Mouse (Mus musculus): ENCODE data around the gene Tep1. TPM values are rescaled to one million over a fixed set of nuclear protein-coding genes. Genes with fewer than 3 reads are reported as not detected.
A peak's percentile ranks its signal among the peaks of the same experiment; 100 is the strongest.
"Not testable (repeated sequence)": the region's sequence is repeated elsewhere in the genome, so short reads cannot be mapped to it uniquely, and the experiment has no call there.

Tep1 gene
- 4.5 and 4.9 TPM in 2 replicates for polyA plus RNA-seq (2016; fragmentation: Nextera tagmentation; extraction: Ambion mirVana)

DNA sequence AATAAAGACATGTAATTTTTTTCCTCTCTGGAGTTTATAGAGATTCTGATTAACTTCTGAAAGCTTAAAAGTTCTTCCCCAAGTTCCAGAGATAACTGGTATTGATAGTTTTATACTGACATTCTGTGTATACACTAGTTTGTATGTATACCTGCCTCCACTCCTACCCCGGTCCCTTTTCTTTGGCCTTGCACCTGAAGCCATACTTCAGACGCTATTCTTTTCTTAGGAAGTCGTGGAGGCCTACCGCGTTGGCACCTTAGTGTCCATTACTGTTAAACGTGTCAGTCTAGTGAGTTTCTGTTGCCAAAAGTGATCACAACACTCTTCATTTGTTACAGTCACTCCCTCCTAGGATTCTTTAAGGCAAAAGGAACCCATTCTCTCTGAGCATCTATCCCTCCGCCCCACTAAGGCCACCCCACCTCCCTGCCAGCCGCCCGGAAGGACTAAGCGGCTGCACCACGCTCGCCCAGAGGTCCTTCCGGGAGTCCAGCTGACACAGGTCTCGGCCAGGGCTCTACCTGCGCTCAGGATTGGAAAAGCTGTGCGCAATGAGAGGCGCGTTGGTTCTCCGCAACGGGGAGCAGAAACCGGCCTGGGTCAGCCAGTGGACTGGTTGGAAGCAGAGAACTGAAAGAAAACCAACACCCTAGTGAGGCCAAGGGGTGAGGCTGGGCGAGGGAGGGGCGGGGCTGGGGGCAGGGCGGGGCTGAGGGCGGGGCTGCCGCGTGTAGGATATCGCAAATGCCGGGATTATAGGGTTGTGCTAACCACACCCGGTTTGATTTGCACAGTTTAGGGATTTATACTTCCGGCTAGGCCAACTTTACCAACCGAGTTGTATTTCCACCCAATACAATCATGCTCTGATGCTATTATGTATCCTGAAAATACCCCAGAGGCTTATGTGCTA, at the start of gene Tep1:
Tep1 (minus strand) TSS at position 672 of the 916 bp plus-strand sequence.
- Histone ChIP-seq H3K36me3 (replicated peaks) (no peaks in the 10 kb centered on the region), H3K4me1 (peaks cover 4% of the 10 kb centered on the region; the same call in 1 of the 2 replicates), H3K27ac (no peak within 1 kb of the TSS), H3K9me3 (no peaks in the 10 kb centered on the region), H3K27me3 (no peaks in the 10 kb centered on the region), H3K9ac (peak within 1 kb of the TSS; percentile 57), H3K4me2 (peak within 1 kb of the TSS; percentile 66), H3K4me3 (replicated peaks) (peak within 1 kb of the TSS; percentile 49)
- 6% methylated on average over 32 of the region's 32 CpGs for WGBS
- peak; percentile 83 for ATAC-seq (ENCODE audit: low FRiP score)

DNA sequence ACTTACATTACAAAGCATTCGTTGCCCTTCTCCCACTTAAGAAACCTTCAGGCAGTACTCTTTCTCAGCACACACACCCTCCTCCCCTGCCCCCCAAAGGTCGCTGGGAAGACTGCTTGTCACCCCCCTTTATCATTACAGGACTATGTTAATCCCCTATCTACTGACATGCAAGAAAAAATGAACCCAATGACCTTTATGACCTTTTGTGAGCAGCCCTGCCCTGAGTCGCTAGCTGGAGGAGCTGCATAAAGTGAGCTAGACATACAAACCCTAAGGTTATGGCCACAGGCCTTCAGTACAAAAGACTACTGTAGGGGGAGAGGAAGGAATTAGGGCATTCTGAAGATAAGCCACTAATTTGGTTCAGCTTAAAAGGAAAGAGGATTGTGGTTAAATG, 41.0 kb upstream of the Tep1 start:
- no peak for ATAC-seq (ENCODE audit: low FRiP score)
- WGBS: 54% methylated on average over 3 of the region's 3 CpGs
- peaks cover 53% of the 10 kb centered on the region for H3K36me3 ChIP-seq (replicated peaks)

DNA sequence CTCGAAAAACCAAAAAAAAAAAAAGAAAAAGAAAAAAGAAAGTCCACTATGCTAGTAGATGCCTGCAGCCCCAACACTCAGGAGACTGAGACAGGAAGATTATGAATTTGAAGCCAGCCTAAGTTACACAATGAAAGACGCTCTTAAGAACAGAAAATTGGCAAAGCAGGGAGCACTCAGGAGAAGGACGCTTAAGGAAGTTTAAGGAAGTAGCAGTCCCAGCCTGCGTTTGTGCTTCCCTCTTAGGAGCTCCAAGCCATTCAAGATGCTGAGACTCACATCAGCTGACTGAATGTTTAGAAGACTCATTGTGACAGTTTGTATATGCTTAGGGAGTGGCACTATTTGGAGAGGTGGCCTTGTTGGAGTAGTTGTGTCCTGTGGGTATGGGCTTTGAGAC, 37.8 kb upstream of the Tep1 start:
- Histone ChIP-seq H3K4me1 (peaks cover 5% of the 10 kb centered on the region), H3K9ac (no peak overlapping the region), H3K36me3 (replicated peaks) (peaks cover 23% of the 10 kb centered on the region), H3K4me3 (replicated peaks) (no peak overlapping the region), H3K27me3 (no peaks in the 10 kb centered on the region), H3K4me2 (no peak overlapping the region), H3K27ac (no peak overlapping the region), H3K9me3 (no peaks in the 10 kb centered on the region)
- 79% methylated on average over 4 of the region's 4 CpGs for WGBS
- ATAC-seq (ENCODE audit: low FRiP score): no peak

More for the DNA sequence above, 41.0 kb upstream of the Tep1 start:
- Histone ChIP-seq H3K4me1 (no peaks in the 10 kb centered on the region), H3K9me3 (no peaks in the 10 kb centered on the region), H3K27ac (no peak overlapping the region), H3K4me2 (no peak overlapping the region), H3K27me3 (no peaks in the 10 kb centered on the region), H3K9ac (no peak overlapping the region), H3K4me3 (replicated peaks) (no peak overlapping the region)

DNA sequence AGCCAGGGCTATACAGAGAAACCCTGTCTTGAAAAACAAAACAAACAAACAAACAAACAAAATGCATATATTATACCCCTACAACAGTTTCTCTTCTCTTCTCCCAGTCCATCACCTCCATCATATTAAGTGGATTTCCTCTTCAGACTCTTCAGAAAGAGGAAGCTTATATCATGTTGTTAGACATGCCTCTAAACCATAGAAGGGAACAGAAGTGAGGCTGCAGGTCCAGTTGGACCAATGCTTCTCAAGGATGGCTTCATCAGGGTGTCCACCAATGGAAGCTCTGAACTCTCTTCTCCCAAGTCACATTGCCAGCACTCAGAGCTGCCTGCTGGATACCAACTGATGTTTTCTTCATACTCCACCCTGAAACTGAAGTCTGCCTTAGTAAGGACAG, 35.0 kb upstream of the Tep1 start:
- not testable (repeated sequence) for H3K4me1 ChIP-seq; H3K9me3 ChIP-seq; H3K27me3 ChIP-seq; H3K36me3 ChIP-seq (replicated peaks); H3K9ac ChIP-seq; ATAC-seq (ENCODE audit: low FRiP score); H3K4me2 ChIP-seq; H3K4me3 ChIP-seq (replicated peaks); H3K27ac ChIP-seq

DNA sequence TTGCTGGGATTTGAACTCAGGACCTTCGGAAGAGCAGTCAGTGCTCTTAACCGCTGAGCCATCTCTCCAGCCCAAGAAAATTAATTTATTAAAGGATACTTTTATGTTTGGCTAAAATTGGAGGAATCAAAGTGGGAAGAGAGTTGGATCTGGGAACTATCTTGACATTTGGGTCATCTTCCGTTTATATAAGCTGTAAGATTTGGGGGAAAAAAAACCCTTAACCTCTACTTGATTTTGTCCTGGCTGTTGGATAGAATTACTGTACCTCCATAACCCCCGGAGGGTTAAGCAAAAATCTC, 34.4 kb upstream of the Tep1 start:
- no peaks in the 10 kb centered on the region for H3K9me3 ChIP-seq
- peaks cover 5% of the 10 kb centered on the region for H3K4me1 ChIP-seq
- no peaks in the 10 kb centered on the region for H3K27me3 ChIP-seq
- no peak overlapping the region for H3K9ac ChIP-seq
- H3K4me2 ChIP-seq: no peak overlapping the region
- no peak overlapping the region for H3K4me3 ChIP-seq (replicated peaks)
- no peak overlapping the region for H3K27ac ChIP-seq
- 83% methylated on average over 4 of the region's 4 CpGs for WGBS
- no peaks in the 10 kb centered on the region for H3K36me3 ChIP-seq (replicated peaks)
- no peak for ATAC-seq (ENCODE audit: low FRiP score)

DNA sequence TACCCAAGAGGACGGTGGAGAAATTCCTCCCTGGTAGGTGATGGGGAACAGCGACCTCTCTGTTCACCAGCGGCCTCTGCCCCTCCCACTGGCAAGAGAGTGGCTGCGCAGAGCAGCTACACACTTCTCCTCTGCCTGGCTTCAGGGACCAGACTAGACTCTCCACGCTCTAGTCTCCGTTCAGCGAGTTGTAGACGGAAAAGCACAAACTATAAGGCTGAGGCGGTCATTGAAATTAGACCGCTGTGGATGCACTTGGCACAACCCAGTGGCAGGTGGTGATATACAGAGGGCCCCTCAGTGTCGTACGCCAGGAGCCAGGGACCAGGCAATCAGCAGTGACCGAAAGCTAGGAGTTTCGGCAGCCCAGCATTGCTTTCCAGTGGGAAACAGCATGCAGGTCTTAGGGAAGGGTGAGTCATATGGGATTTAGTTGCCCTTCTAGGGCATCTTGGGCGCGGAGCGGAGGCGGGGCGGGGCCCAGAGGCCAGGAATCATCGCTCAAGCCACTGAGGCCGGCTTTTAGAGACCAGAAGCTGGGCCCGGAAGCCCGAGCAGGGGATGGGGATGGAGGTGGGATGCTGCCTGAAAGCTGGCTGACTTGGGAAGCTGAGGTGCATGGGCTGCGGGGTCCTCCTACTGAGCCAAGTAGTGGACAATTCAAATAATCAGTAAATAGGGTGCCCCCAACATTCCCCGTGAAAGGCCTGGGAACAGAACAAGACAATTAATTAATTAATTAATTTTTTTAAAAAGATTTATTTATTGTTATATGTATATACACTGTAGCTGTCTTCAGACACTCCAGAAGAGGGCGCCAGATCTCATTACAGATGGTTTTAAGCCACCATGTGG, 33.8 kb upstream of the Tep1 start:
- Histone ChIP-seq H3K4me2 (peak overlapping the region; percentile 57), H3K9me3 (no peaks in the 10 kb centered on the region), H3K27me3 (no peaks in the 10 kb centered on the region), H3K9ac (peak overlapping the region; percentile 51), H3K36me3 (replicated peaks) (no peaks in the 10 kb centered on the region), H3K4me1 (peaks cover 5% of the 10 kb centered on the region), H3K4me3 (replicated peaks) (peak overlapping the region; percentile 42), H3K27ac (no peak overlapping the region; the same call in 1 of the 2 replicates)
- 3% methylated on average over 26 of the region's 26 CpGs for WGBS
- ATAC-seq (ENCODE audit: low FRiP score): peak; percentile 84

DNA sequence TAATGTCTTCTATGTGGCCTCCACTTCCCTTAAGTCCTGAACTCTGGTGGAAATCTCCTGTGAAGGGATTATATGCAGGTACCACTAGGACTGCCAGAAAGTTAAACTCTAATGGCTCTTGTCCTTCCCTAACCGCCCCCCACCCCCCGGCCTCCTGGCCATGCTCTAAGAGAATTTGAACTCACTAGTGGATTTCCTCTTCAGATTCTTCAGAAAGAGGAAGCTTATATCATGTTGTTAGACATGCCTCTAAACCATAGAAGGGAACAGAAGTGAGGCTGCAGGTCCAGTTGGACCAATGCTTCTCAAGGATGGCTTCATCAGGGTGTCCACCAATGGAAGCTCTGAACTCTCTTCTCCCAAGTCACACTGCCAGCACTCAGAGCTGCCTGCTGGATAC, 27.6 kb upstream of the Tep1 start:
- H3K27ac ChIP-seq; H3K4me2 ChIP-seq; H3K36me3 ChIP-seq (replicated peaks); ATAC-seq (ENCODE audit: low FRiP score); H3K9ac ChIP-seq; H3K4me3 ChIP-seq (replicated peaks); H3K9me3 ChIP-seq: not testable (repeated sequence)
- Histone ChIP-seq H3K27me3 (peaks cover 26% of the 10 kb centered on the region), H3K4me1 (peaks cover 14% of the 10 kb centered on the region)
- 87% methylated on average over 2 of the region's 2 CpGs for WGBS

DNA sequence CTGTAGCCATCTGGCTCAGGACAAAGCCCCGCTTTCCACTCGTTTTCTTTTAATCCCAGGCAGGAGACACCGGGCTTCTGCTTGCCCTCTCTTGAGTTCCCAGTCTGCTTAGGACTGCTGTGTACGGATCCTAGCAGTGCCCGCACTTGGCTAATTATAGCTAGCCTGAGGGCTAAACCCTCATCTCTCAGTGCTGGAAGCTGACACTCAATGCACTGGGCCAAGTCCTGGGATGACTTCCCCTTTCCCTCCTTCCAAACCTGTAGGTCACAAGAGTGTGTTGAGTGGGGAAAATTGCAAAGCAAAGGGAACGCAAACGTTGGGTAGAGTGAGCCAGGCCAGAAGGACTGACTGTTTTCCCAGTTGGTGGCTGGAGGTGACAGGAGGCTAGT, 27.0 kb upstream of the Tep1 start, which contains the start of gene Klhl33:
Klhl33 (minus strand) TSS at position 134 of the 392 bp plus-strand sequence.
- Histone ChIP-seq H3K27ac (no peak within 1 kb of the TSS), H3K9me3 (no peaks in the 10 kb centered on the region), H3K4me3 (replicated peaks) (peak within 1 kb of the TSS; percentile 40), H3K9ac (peak within 1 kb of the TSS; percentile 51), H3K27me3 (peaks cover 26% of the 10 kb centered on the region), H3K4me2 (peak within 1 kb of the TSS; percentile 73), H3K4me1 (peaks cover 14% of the 10 kb centered on the region), H3K36me3 (replicated peaks) (no peaks in the 10 kb centered on the region)
- ATAC-seq (ENCODE audit: low FRiP score): no peak
- 40% methylated on average over 7 of the region's 7 CpGs for WGBS

DNA sequence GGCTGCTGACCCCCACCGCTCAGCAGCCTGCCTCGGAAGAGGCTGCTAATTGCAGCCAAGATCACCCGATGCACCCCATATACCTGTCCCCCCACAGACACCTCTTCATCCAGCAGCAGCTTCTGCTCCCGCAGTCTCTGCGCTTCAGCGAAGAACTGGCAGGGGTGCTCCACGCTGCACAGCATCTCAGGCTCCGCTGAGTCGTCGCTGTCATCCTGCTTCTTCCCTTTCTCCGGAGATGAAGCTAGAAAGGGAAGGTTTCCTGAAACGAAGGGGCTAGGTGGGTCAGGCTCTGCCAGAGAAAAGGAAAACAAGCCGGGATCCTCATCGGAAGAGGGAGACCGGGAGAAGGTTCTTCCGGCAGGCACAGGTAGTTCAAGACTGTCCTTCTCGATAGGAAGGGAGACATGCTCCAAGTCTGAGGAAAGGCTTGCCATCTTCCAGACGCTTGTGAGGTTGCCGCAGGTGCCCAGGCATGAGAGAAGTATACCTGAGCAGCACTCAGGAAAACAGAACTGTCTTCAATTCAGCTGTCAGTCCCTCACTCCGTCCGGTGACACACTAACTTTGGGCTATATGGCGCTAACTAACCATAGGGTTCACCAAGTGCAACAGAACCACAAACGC, 26.5 kb upstream of the Tep1 start:
- Histone ChIP-seq H3K9me3 (no peaks in the 10 kb centered on the region), H3K4me3 (replicated peaks) (peak overlapping the region; percentile 40), H3K9ac (peak overlapping the region; percentile 51), H3K27ac (no peak overlapping the region), H3K27me3 (peaks cover 26% of the 10 kb centered on the region), H3K36me3 (replicated peaks) (no peaks in the 10 kb centered on the region), H3K4me1 (peaks cover 14% of the 10 kb centered on the region), H3K4me2 (peak overlapping the region; percentile 73)
- ATAC-seq (ENCODE audit: low FRiP score): no peak; the same call in 1 of the 2 replicates
- 18% methylated on average over 23 of the region's 23 CpGs for WGBS

DNA sequence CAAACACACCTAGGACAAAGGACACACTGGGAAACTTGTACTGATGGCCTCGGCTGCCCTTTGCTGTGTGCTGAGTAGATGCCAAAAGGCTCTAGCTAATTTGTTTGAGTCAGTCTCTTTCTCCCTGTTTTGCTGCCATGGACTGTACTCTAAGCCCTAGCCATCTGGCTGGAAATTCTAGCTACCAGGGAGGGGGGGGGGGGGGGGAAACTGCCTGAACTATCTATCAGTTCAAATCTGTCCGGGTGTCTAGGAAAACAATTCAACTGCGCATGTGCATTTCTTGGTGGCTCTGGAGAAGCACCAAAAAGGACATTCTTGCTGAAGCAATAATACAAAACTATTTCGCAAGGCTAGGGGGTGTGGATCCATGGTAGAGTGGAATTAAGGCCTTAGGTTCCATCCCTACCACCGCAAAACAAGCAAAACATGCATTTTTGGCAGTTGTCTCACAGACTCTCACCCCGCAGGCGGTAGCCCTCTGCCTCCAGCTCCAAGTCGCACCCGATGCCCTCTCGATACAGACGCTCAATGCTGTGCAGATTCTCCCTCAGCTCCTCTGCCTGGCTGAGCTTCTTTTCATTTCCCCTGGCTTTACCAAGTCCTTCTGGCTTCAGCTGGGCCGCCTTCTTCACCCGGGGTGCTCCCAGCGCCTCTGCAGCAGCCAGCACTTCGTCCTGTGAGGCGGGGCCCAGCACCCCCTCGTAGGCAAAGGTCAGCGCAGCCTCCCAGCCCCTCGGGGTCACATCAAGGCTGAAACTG, 25.8 kb upstream of the Tep1 start:
- ATAC-seq (ENCODE audit: low FRiP score): no peak; the same call in 1 of the 2 replicates
- Histone ChIP-seq H3K27ac (no peak overlapping the region), H3K27me3 (peaks cover 26% of the 10 kb centered on the region), H3K4me2 (peak overlapping the region; percentile 73), H3K36me3 (replicated peaks) (no peaks in the 10 kb centered on the region), H3K9ac (peak overlapping the region; percentile 51), H3K4me3 (replicated peaks) (peak overlapping the region; percentile 40), H3K9me3 (no peaks in the 10 kb centered on the region), H3K4me1 (peaks cover 14% of the 10 kb centered on the region)
- 16% methylated on average over 19 of the region's 19 CpGs for WGBS

DNA sequence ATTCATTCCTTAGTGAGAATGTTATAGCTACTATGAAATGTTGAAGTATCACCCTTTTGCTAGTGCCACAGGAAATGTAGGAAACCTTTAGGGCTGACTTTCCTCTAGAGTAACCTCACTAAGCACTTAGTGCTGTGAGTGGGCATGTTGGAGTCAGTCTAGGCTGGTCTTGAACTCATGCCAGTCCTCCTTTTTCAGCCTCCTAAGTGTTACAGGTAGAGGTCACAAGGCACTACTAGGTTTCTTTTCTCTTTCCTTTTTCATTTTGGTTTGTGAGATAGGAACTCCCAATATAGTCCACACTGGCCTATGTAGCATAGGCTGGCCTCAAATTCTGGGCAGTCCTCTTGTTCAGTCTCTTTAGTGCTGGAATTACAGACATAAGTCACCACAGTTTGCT, 25.0 kb upstream of the Tep1 start:
- H3K4me3 ChIP-seq (replicated peaks): no peak overlapping the region
- H3K9me3 ChIP-seq: no peaks in the 10 kb centered on the region
- ATAC-seq (ENCODE audit: low FRiP score): no peak
- H3K27ac ChIP-seq: no peak overlapping the region
- no peak overlapping the region for H3K9ac ChIP-seq
- no peak overlapping the region for H3K4me2 ChIP-seq
- no peaks in the 10 kb centered on the region for H3K36me3 ChIP-seq (replicated peaks)
- peaks cover 14% of the 10 kb centered on the region for H3K4me1 ChIP-seq
- H3K27me3 ChIP-seq: peaks cover 26% of the 10 kb centered on the region

Measured in forebrain, embryonic 12.5 days (tissue).